Mouse (Mus musculus): ENCODE measurements around the gene Hspb2. TPM values are rescaled to one million over a fixed set of nuclear protein-coding genes. Genes with fewer than 3 reads are reported as not detected.

Hspb2 gene
- polyA plus RNA-seq, 1 experiment: 5.4 TPM

GRCm38 (mm10) chr9:50727171-50727924 lies 24.8 kb downstream of the Hspb2 start:
- 25% methylated on average over 30 of the region's 30 CpGs for WGBS
- Histone ChIP-seq H3K27ac (ENCODE audit: insufficient read depth, low read length) (no peak overlapping the region), H3K27me3 (ENCODE audit: control insufficient read depth, insufficient read depth, low read length) (peaks cover 4% of the 10 kb centered on the region; the same call in 1 of the 2 replicates), H3K36me3 (ENCODE audit: control insufficient read depth, insufficient read depth, low read length) (no peaks in the 10 kb centered on the region), H3K4me1 (ENCODE audit: control insufficient read depth, insufficient read depth, insufficient read length) (peaks cover 8% of the 10 kb centered on the region), H3K4me3 (ENCODE audit: extremely low read depth, insufficient read depth, insufficient read length) (peak overlapping the region; percentile 42; the same call in 1 of the 2 replicates)
- TF ChIP-seq CTCF (IDR thresholded peaks at IDR 0.05; ENCODE audit: extremely low read depth, insufficient read depth, insufficient read length, insufficient replicate concordance) (no peak), POLR2A (IDR thresholded peaks at IDR 0.05; ENCODE audit: low read depth, low read length) (no peak)
- DNase-seq (ENCODE audit: low read depth in 1 of 2, low spot score in 2 of 2): no peak

GRCm38 (mm10) chr9:50725921-50726590 lies 26.1 kb downstream of the Hspb2 start:
- Histone ChIP-seq H3K27ac (ENCODE audit: insufficient read depth, low read length) (no peak overlapping the region), H3K4me1 (ENCODE audit: control insufficient read depth, insufficient read depth, insufficient read length) (peaks cover 8% of the 10 kb centered on the region)
- 78% methylated on average over 8 of the region's 8 CpGs for WGBS

GRCm38 (mm10) chr9:50724661-50725330 lies 27.4 kb downstream of the Hspb2 start:
- Histone ChIP-seq H3K4me3 (ENCODE audit: extremely low read depth, insufficient read depth, insufficient read length) (no peak overlapping the region), H3K4me1 (ENCODE audit: control insufficient read depth, insufficient read depth, insufficient read length) (peaks cover 8% of the 10 kb centered on the region), H3K27ac (ENCODE audit: insufficient read depth, low read length) (no peak overlapping the region), H3K27me3 (ENCODE audit: control insufficient read depth, insufficient read depth, low read length) (peaks cover 4% of the 10 kb centered on the region; the same call in 1 of the 2 replicates), H3K36me3 (ENCODE audit: control insufficient read depth, insufficient read depth, low read length) (no peaks in the 10 kb centered on the region)
- no peak for TF ChIP-seq POLR2A (IDR thresholded peaks at IDR 0.05; ENCODE audit: low read depth, low read length)
- no peak for TF ChIP-seq CTCF (IDR thresholded peaks at IDR 0.05; ENCODE audit: extremely low read depth, insufficient read depth, insufficient read length, insufficient replicate concordance)
- 48% methylated on average over 3 of the region's 3 CpGs for WGBS
- DNase-seq (ENCODE audit: low read depth in 1 of 2, low spot score in 2 of 2): no peak

More at GRCm38 (mm10) chr9:50725921-50726590, 26.1 kb downstream of the Hspb2 start:
- DNase-seq (ENCODE audit: low read depth in 1 of 2, low spot score in 2 of 2): no peak
- H3K4me3 ChIP-seq (ENCODE audit: extremely low read depth, insufficient read depth, insufficient read length): no peak overlapping the region
- H3K27me3 ChIP-seq (ENCODE audit: control insufficient read depth, insufficient read depth, low read length): peaks cover 4% of the 10 kb centered on the region; the same call in 1 of the 2 replicates
- no peak for TF ChIP-seq CTCF (IDR thresholded peaks at IDR 0.05; ENCODE audit: extremely low read depth, insufficient read depth, insufficient read length, insufficient replicate concordance)
- TF ChIP-seq POLR2A (IDR thresholded peaks at IDR 0.05; ENCODE audit: low read depth, low read length): no peak
- H3K36me3 ChIP-seq (ENCODE audit: control insufficient read depth, insufficient read depth, low read length): no peaks in the 10 kb centered on the region

- DNase-seq (ENCODE audit: low read depth in 1 of 2, low spot score in 2 of 2): no peak
- 80% methylated on average over 2 of the region's 2 CpGs for whole genome bisulfite sequencing
- Histone ChIP-seq H3K27ac (ENCODE audit: insufficient read depth, low read length) (no peak overlapping the region), H3K4me1 (ENCODE audit: control insufficient read depth, insufficient read depth, insufficient read length) (peaks cover 8% of the 10 kb centered on the region), H3K4me3 (ENCODE audit: extremely low read depth, insufficient read depth, insufficient read length) (no peak overlapping the region), H3K36me3 (ENCODE audit: control insufficient read depth, insufficient read depth, low read length) (no peaks in the 10 kb centered on the region), H3K27me3 (ENCODE audit: control insufficient read depth, insufficient read depth, low read length) (peaks cover 4% of the 10 kb centered on the region; the same call in 1 of the 2 replicates)
- TF ChIP-seq POLR2A (IDR thresholded peaks at IDR 0.05; ENCODE audit: low read depth, low read length) (no peak), CTCF (IDR thresholded peaks at IDR 0.05; ENCODE audit: extremely low read depth, insufficient read depth, insufficient read length, insufficient replicate concordance) (no peak)
Observed at GRCm38 (mm10) chr9:50724147-50724546, 28.0 kb downstream of the Hspb2 start.

GRCm38 (mm10) chr9:50723406-50723805 lies 28.7 kb downstream of the Hspb2 start:
- H3K27me3 ChIP-seq (ENCODE audit: control insufficient read depth, insufficient read depth, low read length): peaks cover 3% of the 10 kb centered on the region; the same call in 1 of the 2 replicates
- TF ChIP-seq POLR2A (IDR thresholded peaks at IDR 0.05; ENCODE audit: low read depth, low read length) (no peak), CTCF (IDR thresholded peaks at IDR 0.05; ENCODE audit: extremely low read depth, insufficient read depth, insufficient read length, insufficient replicate concordance) (no peak)
- H3K4me3 ChIP-seq (ENCODE audit: extremely low read depth, insufficient read depth, insufficient read length): no peak overlapping the region
- no peak overlapping the region for H3K27ac ChIP-seq (ENCODE audit: insufficient read depth, low read length)
- DNase-seq (ENCODE audit: low read depth in 1 of 2, low spot score in 2 of 2): no peak
- no peaks in the 10 kb centered on the region for H3K36me3 ChIP-seq (ENCODE audit: control insufficient read depth, insufficient read depth, low read length)
- 70% methylated on average over 7 of the region's 7 CpGs for WGBS
- peaks cover 8% of the 10 kb centered on the region for H3K4me1 ChIP-seq (ENCODE audit: control insufficient read depth, insufficient read depth, insufficient read length)

GRCm38 (mm10) chr9:50722451-50722911 lies 29.7 kb downstream of the Hspb2 start:
- DNase-seq (ENCODE audit: low read depth in 1 of 2, low spot score in 2 of 2): no peak
- Histone ChIP-seq H3K27ac (ENCODE audit: insufficient read depth, low read length) (no peak overlapping the region), H3K27me3 (ENCODE audit: control insufficient read depth, insufficient read depth, low read length) (no peaks in the 10 kb centered on the region), H3K36me3 (ENCODE audit: control insufficient read depth, insufficient read depth, low read length) (no peaks in the 10 kb centered on the region), H3K4me1 (ENCODE audit: control insufficient read depth, insufficient read depth, insufficient read length) (no peaks in the 10 kb centered on the region), H3K4me3 (ENCODE audit: extremely low read depth, insufficient read depth, insufficient read length) (no peak overlapping the region)
- TF ChIP-seq POLR2A (IDR thresholded peaks at IDR 0.05; ENCODE audit: low read depth, low read length) (no peak), CTCF (IDR thresholded peaks at IDR 0.05; ENCODE audit: extremely low read depth, insufficient read depth, insufficient read length, insufficient replicate concordance) (no peak)
- 63% methylated on average over 8 of the region's 8 CpGs for WGBS
